Mouse (Mus musculus) kidney, adult 11 months (tissue): ENCODE results near the gene Sorbs2.

Source experiments
- DNase-seq: peaks from one replicate; pipeline ENCODE4 v3.0.0; 2022

Sorbs2 gene

GRCm38 (mm10) chr8:45761053-45761452 is 253.5 kb downstream of the Sorbs2 start:
- no peak for DNase-seq

GRCm38 (mm10) chr8:45762982-45763689 is 255.5 kb downstream of the Sorbs2 start:
- no peak for DNase-seq

GRCm38 (mm10) chr8:45763690-45764342 is 256.2 kb downstream of the Sorbs2 start:
- DNase-seq = no peak

GRCm38 (mm10) chr8:45766138-45766537 is 258.6 kb downstream of the Sorbs2 start:
- no peak for DNase-seq

- no peak for DNase-seq
Observed at GRCm38 (mm10) chr8:45774841-45775240, 267.3 kb downstream of the Sorbs2 start.

- DNase-seq = no peak
Observed at GRCm38 (mm10) chr8:45775481-45775880, 267.9 kb downstream of the Sorbs2 start.

- DNase-seq = no peak
Observed at GRCm38 (mm10) chr8:45776366-45776765, 268.8 kb downstream of the Sorbs2 start.

GRCm38 (mm10) chr8:45776977-45777376 is 269.4 kb downstream of the Sorbs2 start:
- DNase-seq = no peak

- no peak for DNase-seq
Observed at GRCm38 (mm10) chr8:45780585-45780984, 273.0 kb downstream of the Sorbs2 start.

GRCm38 (mm10) chr8:45788610-45789009 is 281.0 kb downstream of the Sorbs2 start:
- no peak for DNase-seq

GRCm38 (mm10) chr8:45794847-45795246 is 287.3 kb downstream of the Sorbs2 start:
- DNase-seq = no peak

GRCm38 (mm10) chr8:45796331-45796740 is 288.7 kb downstream of the Sorbs2 start:
- no peak for DNase-seq

- no peak for DNase-seq
Observed at GRCm38 (mm10) chr8:45799517-45799916, 291.9 kb downstream of the Sorbs2 start.

DNA sequence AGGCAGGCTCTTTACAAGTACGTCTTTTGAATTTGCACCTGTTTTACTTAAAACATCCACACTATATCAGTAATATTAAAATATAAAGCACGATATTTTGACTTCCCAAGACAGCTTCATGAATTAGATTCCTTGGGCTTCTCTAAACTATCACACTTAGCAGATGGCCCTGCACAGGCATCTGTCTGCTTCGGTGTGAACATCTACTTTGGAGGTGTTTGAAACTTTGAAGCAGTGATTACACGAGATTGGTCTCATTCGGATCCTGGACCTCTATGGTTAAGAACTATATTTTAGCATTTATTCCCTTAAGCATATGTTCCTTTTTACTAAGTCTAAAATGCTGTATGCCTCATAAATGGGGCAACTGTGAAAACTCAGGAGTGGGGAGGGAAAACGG is 301.0 kb downstream of the Sorbs2 start:
- no peak for DNase-seq

DNA sequence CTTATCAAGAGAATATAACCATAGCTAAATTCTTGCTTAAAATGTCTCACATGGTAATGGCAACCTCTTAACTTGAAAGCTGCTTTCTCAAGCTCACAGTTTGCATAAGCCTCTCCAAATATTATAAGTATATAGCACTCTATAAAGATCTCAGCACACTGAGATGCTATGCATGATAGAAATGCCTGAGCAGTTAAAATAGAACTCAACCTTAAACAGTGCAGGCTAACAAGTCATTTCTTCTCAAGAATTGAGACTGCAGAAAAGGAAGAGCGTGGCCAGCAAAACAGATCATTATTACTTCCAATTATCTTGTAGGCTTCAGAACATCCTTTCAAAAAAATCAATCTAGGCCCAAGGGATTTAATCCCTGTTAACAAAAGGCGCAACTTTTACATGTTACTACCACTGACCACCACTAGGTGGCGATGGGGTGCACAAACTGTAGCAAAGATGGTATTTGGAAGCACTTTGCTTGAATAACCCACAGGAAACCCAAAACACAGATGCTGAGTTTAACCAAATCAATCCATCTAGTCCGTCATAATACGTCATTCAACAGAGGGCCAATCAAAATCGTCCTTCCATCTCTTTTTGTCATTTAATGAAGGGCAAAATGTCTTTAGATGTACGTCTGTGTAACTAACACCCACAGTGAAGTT is 309.3 kb downstream of the Sorbs2 start:
- DNase-seq = no peak

DNA sequence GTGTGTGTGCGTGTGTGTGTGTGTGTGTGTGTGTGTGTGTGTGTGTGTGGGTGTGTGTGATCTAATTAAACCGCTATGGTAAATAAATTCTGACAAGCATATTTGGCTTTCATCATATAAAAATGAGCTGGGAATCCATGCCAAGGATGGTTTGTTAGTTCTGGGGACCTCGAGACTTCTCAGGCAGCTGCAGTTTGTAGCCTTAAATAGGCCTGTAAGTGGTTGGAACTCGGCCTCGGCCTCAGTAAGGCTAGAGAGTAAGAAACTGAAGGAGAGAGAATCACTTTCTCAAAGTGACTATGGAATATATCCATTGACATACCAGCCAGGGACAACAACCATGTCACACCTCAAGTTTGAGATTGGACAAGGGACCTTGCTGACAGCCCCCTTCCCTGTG is 314.1 kb downstream of the Sorbs2 start:
- DNase-seq = no peak

DNA sequence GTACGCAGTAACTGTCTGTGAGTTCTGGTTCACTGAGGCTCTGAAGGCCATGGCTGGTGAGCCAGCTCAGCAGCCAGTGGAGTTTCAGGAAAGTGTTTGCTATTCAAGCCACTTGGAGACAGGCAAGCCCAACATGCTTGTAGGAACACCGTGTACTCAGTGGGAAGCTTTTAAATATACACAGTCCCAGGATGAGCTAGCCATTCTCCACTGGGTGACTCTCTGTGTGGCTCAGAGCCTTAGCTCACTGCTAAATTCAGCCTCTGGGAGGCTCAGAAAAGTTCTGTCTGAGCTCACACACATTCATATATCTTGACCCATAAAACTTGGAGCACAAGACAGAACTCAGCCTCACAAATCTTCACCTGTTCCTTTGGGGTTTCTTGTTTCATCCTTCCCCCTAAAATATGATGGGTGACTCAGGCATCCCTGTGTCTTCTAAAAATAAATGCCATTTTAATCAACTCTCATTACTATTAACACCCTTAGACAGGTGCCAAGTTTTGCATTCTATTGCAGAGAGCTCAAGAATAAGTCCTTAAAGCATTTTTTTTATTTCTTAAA is 322.5 kb downstream of the Sorbs2 start:
- DNase-seq = no peak

DNA sequence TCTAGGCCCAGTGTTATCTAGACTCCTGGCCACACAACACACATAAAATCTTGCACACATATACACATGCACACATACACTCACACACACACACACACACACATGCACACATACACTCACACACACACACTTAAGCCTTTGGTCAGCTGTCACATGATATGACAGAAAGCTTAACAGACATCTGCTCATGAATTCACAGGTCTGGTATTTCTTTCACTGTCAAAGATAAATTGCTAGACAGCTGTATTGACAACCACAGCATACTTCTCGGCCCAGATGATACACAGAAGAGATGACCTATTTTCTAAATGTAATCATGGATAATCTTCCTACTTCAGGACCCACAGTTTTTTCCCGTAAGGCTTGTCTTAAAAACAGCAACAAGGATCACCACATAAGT is 326.3 kb downstream of the Sorbs2 start:
- no peak for DNase-seq

GRCm38 (mm10) chr8:45843306-45843705 is 335.7 kb downstream of the Sorbs2 start:
- DNase-seq = no peak

DNA sequence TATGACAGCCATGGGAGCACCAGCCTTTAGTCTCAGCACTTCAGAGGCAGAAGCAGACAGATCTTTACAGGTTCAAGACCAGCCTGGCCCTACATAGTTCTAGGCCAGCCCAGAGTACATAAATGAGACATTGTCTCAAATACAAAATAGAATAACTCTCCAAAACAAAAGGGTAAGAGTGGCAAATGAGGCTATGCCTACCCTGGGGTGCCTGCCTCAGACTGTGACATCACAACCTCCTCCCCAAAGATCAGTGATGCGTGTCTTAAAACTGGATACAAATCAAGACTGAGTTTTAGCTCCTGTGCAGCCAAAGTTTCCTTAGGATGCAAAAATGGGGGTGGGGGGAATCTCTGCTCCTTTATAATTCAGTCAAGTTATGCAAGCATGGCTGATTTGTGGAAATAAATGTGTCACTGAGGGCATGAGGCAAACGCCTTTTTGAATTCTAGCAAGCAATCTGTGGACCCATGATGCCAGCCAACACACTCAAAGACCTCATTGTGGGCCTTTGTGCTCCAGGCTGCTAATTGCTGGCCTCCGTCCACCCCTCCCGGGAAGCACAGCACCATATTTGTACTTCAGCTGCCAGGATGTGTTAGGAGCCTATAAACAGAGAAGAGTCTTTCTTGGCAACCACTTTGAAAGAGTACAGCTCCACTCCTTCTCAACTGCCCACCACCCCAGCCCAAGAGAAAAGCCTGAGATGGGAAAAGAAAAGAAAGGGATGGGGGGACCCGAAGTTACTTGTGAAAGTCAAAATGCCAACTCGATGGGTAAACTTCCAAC is 336.7 kb downstream of the Sorbs2 start:
- DNase-seq = no peak

- no peak for DNase-seq
Observed at GRCm38 (mm10) chr8:45844911-45845481, 337.4 kb downstream of the Sorbs2 start.

GRCm38 (mm10) chr8:45845906-45846305 is 338.3 kb downstream of the Sorbs2 start:
- DNase-seq = no peak

DNA sequence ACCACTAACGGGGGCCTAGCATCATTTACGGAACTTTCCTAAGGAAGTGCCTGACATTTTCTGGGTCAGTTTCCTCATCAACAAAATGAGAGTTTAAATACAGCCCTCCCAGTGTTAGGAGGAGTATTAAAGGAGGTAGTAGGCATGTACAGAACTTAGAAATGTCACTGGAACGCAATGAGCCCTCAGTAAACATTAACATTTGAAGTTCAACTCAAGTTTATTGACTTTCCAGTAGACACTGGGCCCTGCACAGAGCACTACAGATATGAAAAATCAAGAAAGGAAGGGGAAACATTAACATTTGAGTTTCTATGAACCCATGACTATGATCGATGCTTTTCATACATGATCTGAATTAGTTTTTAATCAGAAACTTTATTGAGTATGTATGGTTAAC is 347.5 kb downstream of the Sorbs2 start:
- no peak for DNase-seq
